In the genomic region with DNA sequence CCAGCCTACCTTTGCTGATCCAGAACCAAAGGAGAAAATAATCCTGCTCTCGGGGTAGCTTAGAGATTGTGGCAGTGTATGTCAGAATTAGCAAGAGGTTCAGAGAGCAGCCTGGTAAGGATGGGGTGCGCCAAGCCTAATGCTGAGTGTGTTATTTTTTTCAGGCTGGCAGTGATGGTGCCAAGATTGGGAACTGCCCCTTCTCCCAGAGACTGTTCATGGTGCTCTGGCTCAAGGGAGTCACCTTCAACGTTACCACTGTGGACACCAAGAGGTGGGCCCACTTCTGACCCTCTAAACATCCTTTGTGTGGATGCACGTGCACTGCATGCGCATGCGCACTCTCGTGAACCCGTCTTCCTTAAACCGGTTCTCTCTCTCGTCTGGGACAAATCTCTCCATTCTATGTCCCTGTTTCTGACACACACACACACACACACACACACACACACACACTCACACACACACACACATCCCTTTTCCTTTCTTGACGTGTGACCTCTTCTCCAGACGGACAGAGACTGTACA, we compare ENCODE assay signal across 9 mouse cellular contexts. TPM values are rescaled to one million over a fixed set of nuclear protein-coding genes. Genes with fewer than 3 reads are reported as not detected.
A peak's percentile ranks its signal among the peaks of the same experiment; 100 is the strongest.
DNase-seq lines count a peak whose midpoint lies in the region; ATAC-seq and TF ChIP-seq lines count a peak whose summit lies in the region.
"Had no signal": no experiment of that assay in that cellular context is flagged by ENCODE, and none has a peak within 500 bp of the region (broad histone marks: within the 10 kb centered on the region; RNA-seq: fewer than 3 reads in every experiment).

No protein-coding gene starts in this region.

- peaks cover 75% of the 10 kb centered on the region for H3K4me1 ChIP-seq in E14TG2a.4 (replicated peaks; ENCODE audit: low read depth, low read length)
- peaks cover 30% of the 10 kb centered on the region for H3K4me1 ChIP-seq in forebrain, embryonic 16.5 days (replicated peaks; ENCODE audit: control insufficient read depth, insufficient read depth, low read length)
- peaks cover 55% of the 10 kb centered on the region for H3K4me1 ChIP-seq in liver, embryonic 16.5 days (ENCODE audit: control insufficient read depth, low read depth, low read length)

- no peak for TF ChIP-seq CTCF in E14TG2a.4 (conservative IDR thresholded peaks at IDR 0.05; ENCODE audit: low read length)

- no peaks in the 10 kb centered on the region for H3K27me3 ChIP-seq in E14TG2a.4 (ENCODE audit: insufficient read depth, low read length)
- no peaks in the 10 kb centered on the region for H3K27me3 ChIP-seq in forebrain, embryonic 16.5 days (replicated peaks; ENCODE audit: control insufficient read depth, insufficient read depth, low read length)
- H3K27me3 ChIP-seq in liver, embryonic 16.5 days (ENCODE audit: control insufficient read depth, insufficient read depth, low read depth, low read length) = no peaks in the 10 kb centered on the region

- no peak for ATAC-seq in forebrain, embryonic 16.5 days
- no peak for ATAC-seq in liver, embryonic 16.5 days (ENCODE audit: low read depth)

- peak overlapping the region; percentile 69 for H3K9ac ChIP-seq in forebrain, embryonic 16.5 days (replicated peaks; ENCODE audit: low read depth, low read length)
- H3K9ac ChIP-seq in liver, embryonic 16.5 days (ENCODE audit: low read depth, low read length) = peak overlapping the region; percentile 81

- peak; percentile 92 for DNase-seq in heart, adult 11 months
- no peak for DNase-seq in heart, postnatal 14 days
- no peak for DNase-seq in urinary bladder, adult 2 months (ENCODE audit: low spot score)
- DNase-seq in Muller cell, postnatal 12 days (ENCODE audit: inconsistent ontology term) = no peak
- DNase-seq in urinary bladder, postnatal 14 days (ENCODE audit: low spot score) = no peak

- peak overlapping the region; percentile 88 for H3K27ac ChIP-seq in forebrain, embryonic 16.5 days (ENCODE audit: low read length)
- peak overlapping the region; percentile 92 for H3K27ac ChIP-seq in liver, embryonic 16.5 days (ENCODE audit: low read length)

- peaks cover 48% of the 10 kb centered on the region for H3K36me3 ChIP-seq in E14TG2a.4 (ENCODE audit: insufficient read depth, low read length)
- H3K36me3 ChIP-seq in forebrain, embryonic 16.5 days (ENCODE audit: control insufficient read depth, insufficient read depth) = 0 out of 2 replicates have a peak, but pooled peaks cover 2% of the 10 kb centered on the region
- peaks cover 38% of the 10 kb centered on the region for H3K36me3 ChIP-seq in liver, embryonic 16.5 days (ENCODE audit: control insufficient read depth, insufficient read depth)

- 70% methylated on average over 12 of the region's 12 CpGs for WGBS in forebrain, embryonic 16.5 days
- 78% methylated on average over 12 of the region's 12 CpGs for WGBS in liver, embryonic 16.5 days (ENCODE audit: insufficient replicate concordance)

- peak overlapping the region; percentile 80 for H3K4me3 ChIP-seq in E14TG2a.4 (replicated peaks; ENCODE audit: low read length)
- H3K4me3 ChIP-seq in forebrain, embryonic 16.5 days (replicated peaks; ENCODE audit: low read length) = no peak overlapping the region; the same call in 1 of the 2 replicates
- H3K4me3 ChIP-seq in liver, embryonic 16.5 days (ENCODE audit: low read depth, low read length) = peak overlapping the region; percentile 70

- peak overlapping the region; percentile 58 for H3K4me2 ChIP-seq in forebrain, embryonic 16.5 days (ENCODE audit: low read length)
- peak overlapping the region; percentile 92 for H3K4me2 ChIP-seq in liver, embryonic 16.5 days (ENCODE audit: low read depth, low read length)

- no peaks in the 10 kb centered on the region for H3K9me3 ChIP-seq in E14TG2a.4 (ENCODE audit: low read length)
- H3K9me3 ChIP-seq in forebrain, embryonic 16.5 days (ENCODE audit: control insufficient read depth, low read length) = no peaks in the 10 kb centered on the region
- no peaks in the 10 kb centered on the region for H3K9me3 ChIP-seq in liver, embryonic 16.5 days (replicated peaks; ENCODE audit: control insufficient read depth, low read length)

- intact Hi-C loops in heart, postnatal 14 days (cut with DNase I) = no loop called here

RNA-seq across cellular contexts. Expression of a gene that starts 2.6 kb away (rescaled TPM):
- total RNA-seq in heart, postnatal 14 days (2021) = 10 to 100 TPM; 61.6 to 72.9 TPM
- polyA plus RNA-seq in forebrain, embryonic 16.5 days (2015; fragmentation: Nextera tagmentation; extraction: Ambion mirVana) = 79.3 and 85.5 TPM in 2 replicates
- polyA plus RNA-seq in liver, embryonic 16.5 days (2015; fragmentation: Nextera tagmentation; extraction: Ambion mirVana) = 112 and 121 TPM in 2 replicates
- polyA plus RNA-seq in urinary bladder, adult 2 months (2012; rRNA removed) = 149 and 191 TPM in 2 replicates

RNA-seq across cellular contexts. Expression of a gene that starts 5.8 kb away (rescaled TPM):
- 1 to 10 TPM; 1.6 to 2.0 TPM for total RNA-seq in heart, postnatal 14 days (2021)
- polyA plus RNA-seq in forebrain, embryonic 16.5 days (2015; fragmentation: Nextera tagmentation; extraction: Ambion mirVana) = 3.1 and 3.4 TPM in 2 replicates
- 4.2 and 4.6 TPM in 2 replicates for polyA plus RNA-seq in liver, embryonic 16.5 days (2015; fragmentation: Nextera tagmentation; extraction: Ambion mirVana)
- polyA plus RNA-seq in urinary bladder, adult 2 months (2012; rRNA removed) = 1.2 and 1.4 TPM in 2 replicates

RNA-seq across cellular contexts. Expression of a gene that starts 6.5 kb away (rescaled TPM):
- total RNA-seq in heart, postnatal 14 days (2021) = 10 to 100 TPM; 49.3 to 50.0 TPM
- polyA plus RNA-seq in forebrain, embryonic 16.5 days (2015; fragmentation: Nextera tagmentation; extraction: Ambion mirVana) = 484 and 489 TPM in 2 replicates
- polyA plus RNA-seq in liver, embryonic 16.5 days (2015; fragmentation: Nextera tagmentation; extraction: Ambion mirVana) = 16.3 and 18.1 TPM in 2 replicates
- polyA plus RNA-seq in urinary bladder, adult 2 months (2012; rRNA removed) = 60.5 and 68.6 TPM in 2 replicates

RNA-seq across cellular contexts. Expression of a gene that starts 12.9 kb away (rescaled TPM):
- total RNA-seq in heart, postnatal 14 days (2021) = not detected
- not detected in 2 replicates for polyA plus RNA-seq in forebrain, embryonic 16.5 days (2015; fragmentation: Nextera tagmentation; extraction: Ambion mirVana)
- 0.24 and 0.37 TPM in 2 replicates for polyA plus RNA-seq in liver, embryonic 16.5 days (2015; fragmentation: Nextera tagmentation; extraction: Ambion mirVana)
- 0.26 and 0.37 TPM in 2 replicates for polyA plus RNA-seq in urinary bladder, adult 2 months (2012; rRNA removed)
- total RNA-seq: neutrophil, adult 5-6 weeks had no signal

RNA-seq across cellular contexts. Expression of a gene that starts 13.6 kb away (rescaled TPM):
- total RNA-seq in heart, postnatal 14 days (2021) = under 1 TPM; 0.61 to 0.74 TPM
- polyA plus RNA-seq in forebrain, embryonic 16.5 days (2015; fragmentation: Nextera tagmentation; extraction: Ambion mirVana) = 0.24 TPM in 1 of 2 replicates, not detected in the other
- polyA plus RNA-seq in liver, embryonic 16.5 days (2015; fragmentation: Nextera tagmentation; extraction: Ambion mirVana) = 3.4 and 4.5 TPM in 2 replicates
- polyA plus RNA-seq in urinary bladder, adult 2 months (2012; rRNA removed) = 0.44 and 0.48 TPM in 2 replicates
